Mouse (Mus musculus): ENCODE measurements around the gene Ror1. TPM values are rescaled to one million over a fixed set of nuclear protein-coding genes. Genes with fewer than 3 reads are reported as not detected.

Ror1 gene
- polyA plus RNA-seq, 1 experiment from 2014 or later, result 9.9 TPM

DNA sequence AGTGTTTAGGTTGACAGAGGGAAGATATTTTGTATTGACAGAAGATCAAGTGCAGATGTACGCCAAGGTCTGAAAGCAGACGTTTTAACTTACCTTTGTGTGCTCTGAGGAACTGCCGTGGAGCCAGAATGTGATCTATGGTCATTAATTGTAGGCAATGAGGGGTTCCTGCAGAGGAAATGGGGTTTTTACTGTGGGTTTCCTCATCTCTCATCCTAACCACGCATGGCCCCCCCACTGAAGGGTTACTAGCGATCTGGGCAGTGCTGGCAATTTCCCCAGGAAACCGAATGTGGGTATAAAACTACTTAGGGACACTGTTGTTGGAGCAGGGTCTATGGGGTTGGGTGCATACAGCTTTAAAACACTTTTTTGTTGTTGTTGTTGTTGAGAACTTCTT, 25.5 kb upstream of the Ror1 start:
- Histone ChIP-seq H3K4me2 (replicated peaks) (no peak overlapping the region), H3K4me1 (0 out of 2 replicates have a peak, but pooled peaks cover 7% of the 10 kb centered on the region), H3K9ac (no peak overlapping the region), H3K4me3 (no peak overlapping the region), H3K9me3 (replicated peaks) (no peaks in the 10 kb centered on the region), H3K36me3 (no peaks in the 10 kb centered on the region), H3K27ac (no peak overlapping the region), H3K27me3 (no peaks in the 10 kb centered on the region)
- 71% methylated on average over 6 of the region's 6 CpGs for WGBS
- ATAC-seq (ENCODE audit: low FRiP score), result no peak

DNA sequence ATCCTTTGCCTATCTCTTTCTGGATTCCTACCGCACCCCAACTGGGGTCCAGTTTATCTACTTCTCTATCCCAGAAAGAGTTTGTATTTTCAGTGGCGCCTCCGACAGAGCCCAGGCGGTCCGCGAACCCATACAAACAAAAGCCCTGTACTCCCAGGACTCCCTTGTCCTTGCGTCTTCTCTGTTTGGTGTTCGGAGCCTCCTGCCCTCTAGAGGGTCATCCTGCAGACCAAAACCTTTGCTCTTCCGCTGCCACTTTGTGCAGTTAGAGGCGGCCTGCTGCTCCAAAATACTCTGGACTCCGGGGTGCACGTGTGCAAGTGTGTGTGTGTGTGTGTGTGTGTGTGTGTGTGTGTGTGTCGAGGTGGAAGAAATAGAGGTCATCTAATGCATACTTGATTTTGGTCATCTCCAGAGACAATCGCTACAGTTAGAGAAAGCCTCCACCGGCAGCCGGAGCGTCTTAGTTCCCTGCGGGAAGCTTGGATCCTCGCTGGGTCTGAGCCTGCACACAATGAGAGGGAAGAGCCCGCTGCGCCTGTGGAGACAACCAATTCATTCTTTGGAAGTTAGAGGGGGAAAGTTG, 1.1 kb downstream of the Ror1 start:
- WGBS, result under 1% methylated on average over 21 of the region's 21 CpGs
- no peaks in the 10 kb centered on the region for H3K36me3 ChIP-seq
- H3K9ac ChIP-seq, result peak overlapping the region; percentile 75
- H3K4me3 ChIP-seq, result peak overlapping the region; percentile 67
- H3K27ac ChIP-seq, result peak overlapping the region; percentile 76; the same call in 1 of the 2 replicates
- no peaks in the 10 kb centered on the region for H3K9me3 ChIP-seq (replicated peaks)
- H3K27me3 ChIP-seq, result peaks cover 3% of the 10 kb centered on the region; the same call in 1 of the 2 replicates
- no peak for ATAC-seq (ENCODE audit: low FRiP score)
- peaks cover 15% of the 10 kb centered on the region; the same call in 1 of the 2 replicates for H3K4me1 ChIP-seq
- peak overlapping the region; percentile 88 for H3K4me2 ChIP-seq (replicated peaks)

DNA sequence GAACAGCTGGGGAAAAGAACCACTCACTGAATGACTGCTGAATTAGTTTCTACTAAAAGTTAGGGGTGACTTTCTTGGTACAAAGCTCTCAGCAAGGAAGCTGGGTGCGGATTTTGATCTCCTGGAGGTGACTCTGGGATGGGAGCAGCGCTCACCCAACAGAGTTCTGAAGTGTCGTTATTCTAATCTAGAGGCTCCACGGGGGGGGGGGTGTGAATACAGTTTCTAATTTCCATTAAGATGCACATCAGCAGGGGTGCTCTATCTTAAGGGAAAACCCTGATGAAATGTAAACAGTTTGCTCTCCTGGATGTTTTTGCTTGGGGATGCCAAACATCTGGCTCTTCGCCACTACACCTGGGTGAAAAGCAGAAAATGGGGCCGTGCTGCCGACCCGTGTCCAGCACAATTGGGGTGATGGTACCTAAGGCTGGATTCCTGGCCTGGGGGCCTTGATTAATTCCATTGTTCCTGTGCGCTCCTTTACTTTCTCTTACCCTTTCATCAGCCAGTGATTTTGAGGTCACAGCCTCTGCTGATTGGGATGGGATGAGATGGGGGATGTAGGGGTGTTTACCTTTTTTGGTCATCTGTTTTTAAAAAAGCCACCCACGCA, 1.9 kb downstream of the Ror1 start:
- ATAC-seq (ENCODE audit: low FRiP score), result no peak
- no peaks in the 10 kb centered on the region for H3K36me3 ChIP-seq
- peaks cover 15% of the 10 kb centered on the region; the same call in 1 of the 2 replicates for H3K4me1 ChIP-seq
- peak overlapping the region; percentile 67 for H3K4me3 ChIP-seq
- no peak overlapping the region for H3K9ac ChIP-seq
- H3K27ac ChIP-seq, result no peak overlapping the region
- peaks cover 3% of the 10 kb centered on the region; the same call in 1 of the 2 replicates for H3K27me3 ChIP-seq
- 12% methylated on average over 10 of the region's 10 CpGs for WGBS
- H3K4me2 ChIP-seq (replicated peaks), result peak overlapping the region; percentile 88
- no peaks in the 10 kb centered on the region for H3K9me3 ChIP-seq (replicated peaks)

DNA sequence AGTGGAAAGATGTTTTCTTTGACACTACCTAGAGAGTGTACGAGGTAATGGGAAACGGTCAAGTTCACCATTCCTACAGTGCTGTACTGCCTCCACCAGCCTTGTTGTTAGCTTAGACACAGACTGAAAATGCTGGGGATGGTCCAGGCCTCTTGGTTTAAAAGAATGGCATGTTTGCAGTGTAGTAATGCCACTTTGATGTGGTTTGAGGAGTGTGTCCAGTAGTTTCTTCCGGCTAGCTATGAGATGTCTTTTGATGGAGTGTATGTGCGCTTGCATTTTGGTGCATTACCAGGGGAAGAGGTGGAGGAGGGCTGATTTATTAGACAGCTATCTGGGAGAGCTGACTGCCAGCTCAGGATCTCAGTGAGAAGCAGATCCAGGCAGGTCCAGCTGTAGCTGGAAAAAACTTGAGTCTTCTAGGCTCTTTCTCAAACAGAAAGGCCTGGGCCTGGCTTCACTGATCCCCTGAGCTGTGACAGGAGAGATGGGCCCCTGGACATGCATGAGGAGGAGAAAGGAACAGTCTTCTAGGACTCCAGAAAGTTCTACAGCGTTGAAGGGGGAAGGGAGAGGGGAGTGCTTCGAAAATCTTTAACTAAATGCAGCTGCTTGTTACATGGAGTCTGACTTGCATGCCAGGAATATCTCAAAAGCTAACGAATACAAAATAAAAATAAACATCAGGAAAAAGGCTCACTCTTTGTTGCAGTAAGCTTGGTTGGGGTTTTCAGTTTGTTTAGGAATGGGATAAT, 5.7 kb downstream of the Ror1 start:
- WGBS, result 70% methylated on average over 7 of the region's 7 CpGs
- no peak overlapping the region for H3K27ac ChIP-seq
- H3K4me3 ChIP-seq, result no peak overlapping the region
- H3K9me3 ChIP-seq (replicated peaks), result no peaks in the 10 kb centered on the region
- H3K36me3 ChIP-seq, result no peaks in the 10 kb centered on the region
- ATAC-seq (ENCODE audit: low FRiP score), result no peak
- no peak overlapping the region for H3K4me2 ChIP-seq (replicated peaks)
- peaks cover 3% of the 10 kb centered on the region; the same call in 1 of the 2 replicates for H3K27me3 ChIP-seq
- H3K9ac ChIP-seq, result no peak overlapping the region
- H3K4me1 ChIP-seq, result peaks cover 15% of the 10 kb centered on the region; the same call in 1 of the 2 replicates

DNA sequence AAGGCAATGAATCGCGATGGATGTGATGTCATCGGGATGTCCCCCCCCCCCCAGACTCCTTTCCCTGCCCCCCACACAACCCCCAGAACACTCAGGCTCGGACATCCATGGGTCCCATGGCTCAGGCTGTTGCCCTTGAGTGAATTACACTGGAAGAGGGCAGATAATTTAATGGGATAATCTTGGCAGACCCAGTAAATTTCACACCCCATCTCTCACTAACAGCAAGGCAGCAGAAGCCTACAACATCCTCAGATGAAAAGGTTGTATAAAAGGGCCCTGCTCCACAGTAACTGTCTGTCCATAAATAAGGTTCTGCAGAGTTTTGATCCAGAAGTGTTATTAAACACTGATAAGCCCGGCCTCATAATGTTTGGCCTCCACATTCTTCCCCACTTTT, 6.3 kb downstream of the Ror1 start:
- Histone ChIP-seq H3K27me3 (peaks cover 3% of the 10 kb centered on the region; the same call in 1 of the 2 replicates), H3K9ac (no peak overlapping the region), H3K4me2 (replicated peaks) (no peak overlapping the region), H3K9me3 (replicated peaks) (no peaks in the 10 kb centered on the region), H3K4me3 (no peak overlapping the region), H3K36me3 (no peaks in the 10 kb centered on the region), H3K4me1 (peaks cover 10% of the 10 kb centered on the region; the same call in 1 of the 2 replicates), H3K27ac (no peak overlapping the region)
- no peak for ATAC-seq (ENCODE audit: low FRiP score)
- 70% methylated on average over 5 of the region's 5 CpGs for WGBS

DNA sequence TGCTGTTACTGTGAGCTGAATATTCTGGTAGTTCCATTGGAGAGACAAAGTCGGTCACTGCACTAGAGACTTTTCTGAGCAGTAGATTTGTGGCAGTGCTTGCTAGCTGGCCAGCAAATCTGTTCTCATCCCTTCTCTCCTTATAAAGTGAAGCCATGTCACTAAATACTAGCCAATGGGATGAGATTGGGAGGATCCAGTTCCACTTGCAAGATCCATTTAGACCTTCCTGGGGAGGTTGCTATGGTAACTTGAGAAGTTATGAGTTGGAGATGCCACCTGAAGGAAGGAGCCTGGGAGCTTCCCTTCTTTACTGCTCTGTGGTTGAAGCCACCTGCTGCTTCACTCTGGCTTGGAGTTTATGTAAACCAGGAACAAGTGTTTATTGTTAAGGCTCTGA, 8.7 kb downstream of the Ror1 start:
- ATAC-seq (ENCODE audit: low FRiP score), result no peak
- no peaks in the 10 kb centered on the region for H3K36me3 ChIP-seq
- H3K9ac ChIP-seq, result no peak overlapping the region
- no peak overlapping the region for H3K4me2 ChIP-seq (replicated peaks)
- H3K27ac ChIP-seq, result no peak overlapping the region
- WGBS, result 85% methylated on average over 1 of the region's 1 CpGs
- 0 out of 2 replicates have a peak, but pooled peaks cover 3% of the 10 kb centered on the region for H3K4me1 ChIP-seq
- no peaks in the 10 kb centered on the region for H3K9me3 ChIP-seq (replicated peaks)
- no peak overlapping the region for H3K4me3 ChIP-seq
- H3K27me3 ChIP-seq, result no peaks in the 10 kb centered on the region

DNA sequence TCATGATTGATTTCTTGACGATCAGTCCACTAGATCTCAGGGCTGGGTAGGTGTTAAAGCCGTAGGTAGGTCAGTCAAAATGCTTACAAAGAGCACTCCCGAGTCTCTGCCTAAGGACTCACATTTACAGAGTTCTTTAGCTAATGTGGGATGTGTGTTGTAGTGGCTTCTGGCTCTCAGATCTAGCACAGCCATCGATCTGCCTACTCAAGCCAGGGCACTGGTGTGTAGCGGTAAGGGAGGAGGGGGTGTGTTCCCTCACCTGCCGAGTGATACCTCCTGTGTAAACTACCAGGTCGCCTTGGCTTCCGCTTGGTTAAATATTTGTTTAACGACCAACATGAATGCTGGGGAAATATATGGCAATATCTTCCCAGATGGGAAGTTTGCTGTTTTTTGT, 12.0 kb downstream of the Ror1 start:
- Histone ChIP-seq H3K4me2 (replicated peaks) (no peak overlapping the region), H3K27me3 (no peaks in the 10 kb centered on the region), H3K9ac (no peak overlapping the region), H3K4me1 (no peaks in the 10 kb centered on the region), H3K9me3 (replicated peaks) (no peaks in the 10 kb centered on the region), H3K36me3 (no peaks in the 10 kb centered on the region), H3K27ac (no peak overlapping the region), H3K4me3 (no peak overlapping the region)
- WGBS, result 79% methylated on average over 9 of the region's 9 CpGs
- no peak for ATAC-seq (ENCODE audit: low FRiP score)

DNA sequence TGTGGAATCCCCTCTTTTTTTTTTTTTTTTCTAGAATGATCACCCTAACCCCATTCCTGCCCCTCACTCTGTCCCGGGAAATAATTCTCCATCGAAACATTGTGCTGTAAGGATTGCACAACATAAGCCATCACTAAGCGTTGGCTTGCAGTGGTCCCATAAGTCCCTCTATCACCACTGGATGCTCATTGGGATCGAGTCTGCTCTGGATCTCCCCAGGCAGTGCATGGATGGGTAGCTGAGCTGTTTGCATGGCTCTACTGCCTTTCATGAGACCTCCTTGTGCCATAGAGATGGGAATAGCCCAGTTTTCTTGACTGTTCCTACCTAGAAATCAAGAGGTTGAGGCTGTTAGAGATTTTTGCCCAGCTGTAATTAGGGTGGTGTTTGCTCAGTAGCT, 13.0 kb downstream of the Ror1 start:
- H3K36me3 ChIP-seq, result no peaks in the 10 kb centered on the region
- H3K27ac ChIP-seq, result no peak overlapping the region
- no peak overlapping the region for H3K4me2 ChIP-seq (replicated peaks)
- no peaks in the 10 kb centered on the region for H3K27me3 ChIP-seq
- no peak overlapping the region for H3K9ac ChIP-seq
- ATAC-seq (ENCODE audit: low FRiP score), result no peak
- no peaks in the 10 kb centered on the region for H3K9me3 ChIP-seq (replicated peaks)
- no peak overlapping the region for H3K4me3 ChIP-seq
- no peaks in the 10 kb centered on the region for H3K4me1 ChIP-seq
- WGBS, result 93% methylated on average over 4 of the region's 4 CpGs

DNA sequence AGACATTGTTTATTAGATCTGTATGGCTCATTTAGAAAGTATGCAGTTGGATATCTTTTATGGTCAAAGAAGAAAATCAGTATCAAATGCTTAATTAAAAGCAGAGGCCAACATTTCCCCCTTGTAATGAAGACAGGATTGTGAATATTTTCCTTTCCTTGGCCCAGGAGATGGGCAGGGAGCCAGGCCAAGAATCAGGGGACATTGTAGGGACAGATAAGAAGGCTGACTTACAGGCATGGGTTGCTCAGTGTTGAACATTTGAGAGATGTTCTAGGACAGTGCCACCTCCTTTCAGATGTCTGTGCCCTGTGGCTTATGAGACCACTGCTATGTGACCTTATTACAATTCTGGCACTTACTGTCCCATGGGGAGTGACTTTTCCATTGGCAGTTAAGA, 18.6 kb downstream of the Ror1 start:
- Histone ChIP-seq H3K36me3 (no peaks in the 10 kb centered on the region), H3K27ac (no peak overlapping the region), H3K4me2 (replicated peaks) (no peak overlapping the region), H3K27me3 (no peaks in the 10 kb centered on the region), H3K4me3 (no peak overlapping the region), H3K9ac (no peak overlapping the region), H3K4me1 (no peaks in the 10 kb centered on the region), H3K9me3 (replicated peaks) (no peaks in the 10 kb centered on the region)
- no peak for ATAC-seq (ENCODE audit: low FRiP score)

DNA sequence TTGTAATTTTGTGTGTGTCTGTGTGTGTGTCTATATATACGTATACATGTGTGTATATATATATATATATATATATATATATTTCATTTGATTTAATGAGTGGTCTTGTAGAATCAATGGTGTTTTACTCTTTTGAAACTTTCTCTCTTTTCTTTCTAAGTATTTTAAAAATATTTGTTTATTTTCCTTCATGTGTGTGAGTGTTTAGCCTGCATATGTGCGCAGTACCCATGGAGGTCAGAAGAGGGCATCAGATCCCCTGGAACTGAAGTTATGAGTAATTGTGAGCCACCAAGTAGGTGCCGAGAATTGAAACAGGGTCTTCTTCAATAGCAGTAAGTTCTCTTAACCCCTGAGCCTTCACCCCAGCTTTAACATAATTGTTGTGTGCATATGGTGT, 20.8 kb downstream of the Ror1 start:
- no peak for ATAC-seq (ENCODE audit: low FRiP score)
- Histone ChIP-seq H3K27me3 (no peaks in the 10 kb centered on the region), H3K36me3 (no peaks in the 10 kb centered on the region), H3K4me1 (no peaks in the 10 kb centered on the region), H3K9me3 (replicated peaks) (no peaks in the 10 kb centered on the region), H3K27ac (no peak overlapping the region), H3K4me2 (replicated peaks) (no peak overlapping the region), H3K9ac (no peak overlapping the region), H3K4me3 (no peak overlapping the region)
- WGBS, result 93% methylated on average over 3 of the region's 3 CpGs

DNA sequence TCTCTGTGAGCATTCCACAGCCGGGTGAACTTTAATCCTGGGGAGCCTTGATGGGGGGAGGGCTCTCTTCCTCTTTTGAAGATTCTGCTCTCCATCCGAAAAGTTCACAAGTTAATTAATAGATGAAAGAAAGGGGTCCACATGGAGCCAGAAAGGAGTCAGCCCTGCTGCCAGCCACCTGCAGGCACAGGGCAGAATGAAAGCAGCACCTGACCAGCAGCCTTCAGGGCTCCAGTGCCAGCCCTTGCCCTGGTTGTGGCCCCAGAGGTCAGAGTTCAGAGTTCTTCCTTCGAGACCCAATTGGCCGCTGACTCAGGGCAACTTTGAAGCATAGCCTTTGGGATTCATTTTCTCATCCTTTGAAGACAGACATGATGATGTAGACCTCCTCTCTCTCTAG, 23.1 kb downstream of the Ror1 start:
- WGBS, result 44% methylated on average over 4 of the region's 4 CpGs

DNA sequence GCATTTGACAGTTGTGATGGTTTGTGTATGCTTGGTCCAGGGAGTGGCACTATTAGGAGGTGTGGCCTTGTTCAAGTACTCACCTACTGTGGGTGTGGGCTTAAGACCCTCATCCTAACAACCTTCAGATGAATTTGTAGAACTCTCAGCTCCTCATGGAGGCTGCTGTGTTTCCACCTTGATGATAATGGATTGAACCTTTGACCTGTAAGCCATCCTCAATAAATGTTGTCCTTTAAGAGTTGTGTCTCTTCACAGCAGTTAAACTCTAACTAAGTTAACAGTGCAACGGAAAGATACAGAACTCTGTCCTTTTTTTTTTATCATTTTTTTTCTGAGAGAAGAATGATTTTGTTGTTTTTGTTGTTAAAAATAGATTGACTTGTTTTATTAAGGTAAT, 23.8 kb downstream of the Ror1 start:
- no peaks in the 10 kb centered on the region for H3K4me1 ChIP-seq
- H3K36me3 ChIP-seq, result no peaks in the 10 kb centered on the region
- no peaks in the 10 kb centered on the region for H3K9me3 ChIP-seq (replicated peaks)
- H3K27me3 ChIP-seq, result no peaks in the 10 kb centered on the region
- H3K4me3 ChIP-seq, result no peak overlapping the region
- no peak for ATAC-seq (ENCODE audit: low FRiP score)
- whole genome bisulfite sequencing, result 87% methylated on average over 1 of the region's 1 CpGs
- H3K4me2 ChIP-seq (replicated peaks), result no peak overlapping the region
- no peak overlapping the region for H3K9ac ChIP-seq
- H3K27ac ChIP-seq, result no peak overlapping the region

More for the DNA sequence above, 23.1 kb downstream of the Ror1 start:
- no peak overlapping the region for H3K4me2 ChIP-seq (replicated peaks)
- no peak overlapping the region for H3K27ac ChIP-seq
- H3K9ac ChIP-seq, result no peak overlapping the region
- H3K9me3 ChIP-seq (replicated peaks), result no peaks in the 10 kb centered on the region
- no peaks in the 10 kb centered on the region for H3K36me3 ChIP-seq
- ATAC-seq (ENCODE audit: low FRiP score), result no peak
- H3K4me1 ChIP-seq, result no peaks in the 10 kb centered on the region
- H3K4me3 ChIP-seq, result no peak overlapping the region
- H3K27me3 ChIP-seq, result no peaks in the 10 kb centered on the region
